Mouse (Mus musculus) forebrain, postnatal 0 days (tissue): ENCODE data around the gene Impg1. TPM values are rescaled to one million over a fixed set of nuclear protein-coding genes. Genes with fewer than 3 reads are reported as not detected.
A peak's percentile ranks its signal among the peaks of the same experiment; 100 is the strongest.

Experiments used
- ATAC-seq: fragments of 200-750 bp; cut with Nextera tagmentation; 2 replicates; pipeline ENCODE4 v1.8.0; 2017; ENCODE audit warnings: mild to moderate bottlenecking, moderate library complexity
- DNase-seq: peaks from one replicate; pipeline ENCODE4 v3.0.0-alpha.2; 2015
- H3K27ac ChIP-seq: fragments of 300-500 bp; sonication (generic); 2 replicates; pipeline ENCODE4 v1.5.1; 2014; ENCODE audit warnings: low read depth, mild to moderate bottlenecking, antibody characterized with exemption, low read length, moderate library complexity, mixed read lengths
- H3K27me3 ChIP-seq: fragments of 300-500 bp; sonication (generic); 2 replicates; pipeline ENCODE4 v1.6.1; 2014; ENCODE audit warnings: mild to moderate bottlenecking, low read length, mixed read lengths; ENCODE audit not compliant: insufficient read depth
- H3K36me3 ChIP-seq: fragments of 300-500 bp; sonication (generic); 2 replicates; pipeline ENCODE4 v1.6.1; 2014; ENCODE audit warnings: mild to moderate bottlenecking, moderate library complexity; ENCODE audit not compliant: insufficient read depth
- H3K4me1 ChIP-seq: fragments of 300-500 bp; sonication (generic); 2 replicates; pipeline ENCODE4 v1.6.1; 2014; ENCODE audit warnings: antibody characterized with exemption; ENCODE audit not compliant: insufficient read depth
- H3K4me2 ChIP-seq: fragments of 300-500 bp; sonication (generic); 2 replicates; pipeline ENCODE4 v1.6.1; 2014; ENCODE audit warnings: low read depth, mild to moderate bottlenecking, moderate library complexity
- H3K4me3 ChIP-seq: fragments of 300-500 bp; sonication (generic); 2 replicates; pipeline ENCODE4 v1.5.1; 2014; ENCODE audit warnings: low read depth, low read length, mixed read lengths
- H3K9ac ChIP-seq: fragments of 300-500 bp; sonication (generic); 2 replicates; pipeline ENCODE4 v1.6.1; 2014; ENCODE audit warnings: mild to moderate bottlenecking
- H3K9me3 ChIP-seq: fragments of 300-500 bp; sonication (generic); 2 replicates; pipeline ENCODE4 v1.6.1; 2016; ENCODE audit warnings: low read length
- CTCF ChIP-seq: sonication (generic); IDR thresholded peaks from 2 replicates; pipeline ENCODE4 v1.5.1; 2016; ENCODE audit warnings: antibody characterized with exemption, control low read depth, low read depth
- WGBS: fragments of 180-500 bp; shearing (Covaris S2); extraction: QIAGEN DNeasy Blood & Tissue Kit; methylation state at CpG from one replicate; pipeline ENCODE4 v1.1.7; 2014; 5-methylcytosine and 5-hydroxymethylcytosine counted together
- polyA plus RNA-seq: library from polyadenylated mRNA; unstranded; fragments of >200 nt; fragmentation: Nextera tagmentation; extraction: Ambion mirVana; gene quantifications from 2 replicates; pipeline ENCODE4 v1.2.1, GENCODE M21; 2015
- total RNA-seq: library from RNA; depleted of rRNA; stranded (reverse); fragments of >200 nt; gene quantifications from 2 replicates; pipeline ENCODE4 v1.2.3, GENCODE M21; 2014

Gene Impg1
- total and polyA plus RNA-seq, 2 experiments from 2014 or later = not detected

- 83% methylated on average over 1 of the region's 1 CpGs for WGBS
- ATAC-seq = no peak
Measured at GRCm38 (mm10) chr9:80374100-80374499, 91.2 kb downstream of the Impg1 start.

DNA sequence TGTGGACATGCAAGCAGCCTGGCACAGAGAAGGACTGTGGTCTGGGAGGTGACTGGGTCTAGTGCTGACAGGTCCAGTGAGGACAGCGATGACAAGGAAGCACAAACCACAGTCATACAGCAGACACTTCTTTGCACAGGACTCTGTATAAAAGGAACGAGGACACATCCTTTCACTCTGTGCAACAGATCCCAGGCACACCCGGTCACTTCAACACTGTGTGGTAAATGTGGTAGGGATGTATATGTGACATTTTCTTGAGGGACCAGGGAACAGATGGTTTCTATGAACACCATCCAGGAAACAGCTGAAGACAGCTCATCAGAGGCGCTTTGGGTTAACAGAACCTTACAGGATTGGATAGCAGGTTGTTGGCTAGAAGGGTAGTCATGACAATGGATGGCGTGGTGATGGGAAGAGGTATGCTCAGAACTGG, 92.0 kb downstream of the Impg1 start:
- DNase-seq = peak; percentile 19
- Histone ChIP-seq H3K9ac (no peak overlapping the region), H3K4me1 (no peaks in the 10 kb centered on the region), H3K27ac (no peak overlapping the region), H3K27me3 (no peaks in the 10 kb centered on the region), H3K9me3 (no peaks in the 10 kb centered on the region), H3K4me2 (no peak overlapping the region), H3K4me3 (no peak overlapping the region), H3K36me3 (no peaks in the 10 kb centered on the region)
- ATAC-seq = peak; percentile 89
- WGBS = 86% methylated on average over 5 of the region's 5 CpGs
- no peak for TF ChIP-seq CTCF

More at GRCm38 (mm10) chr9:80374100-80374499, 91.2 kb downstream of the Impg1 start:
- Histone ChIP-seq H3K4me2 (no peak overlapping the region), H3K4me1 (no peaks in the 10 kb centered on the region), H3K27ac (no peak overlapping the region), H3K27me3 (no peaks in the 10 kb centered on the region), H3K9me3 (no peaks in the 10 kb centered on the region), H3K4me3 (no peak overlapping the region), H3K9ac (no peak overlapping the region), H3K36me3 (no peaks in the 10 kb centered on the region)
- no peak for DNase-seq
- no peak for TF ChIP-seq CTCF

DNA sequence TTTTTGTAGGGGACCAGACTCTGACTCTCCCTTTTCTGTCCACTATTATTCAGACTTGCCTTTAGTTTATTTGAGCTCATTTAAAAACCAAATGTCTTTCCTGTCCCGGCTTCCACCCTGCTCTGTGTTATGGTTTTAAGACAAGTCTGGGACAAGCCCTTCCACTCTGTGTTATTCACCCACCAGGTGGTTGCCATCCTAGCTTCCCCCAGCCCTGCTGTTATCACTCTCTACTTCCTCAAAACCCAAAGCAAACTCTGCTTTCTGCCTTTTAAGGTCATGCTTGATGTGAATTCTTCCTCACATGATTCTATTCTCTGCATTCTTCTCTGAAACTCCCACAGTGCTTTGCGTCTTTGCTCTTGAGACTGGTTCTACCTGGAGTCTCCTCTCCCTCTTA, 96.6 kb downstream of the Impg1 start:
- DNase-seq (no peak), ATAC-seq (no peak)
- H3K36me3 ChIP-seq = no peaks in the 10 kb centered on the region
- no peak overlapping the region for H3K9ac ChIP-seq
- H3K4me3 ChIP-seq = no peak overlapping the region
- no peak overlapping the region for H3K27ac ChIP-seq
- 81% methylated on average over 2 of the region's 2 CpGs for WGBS
- no peaks in the 10 kb centered on the region for H3K27me3 ChIP-seq
- no peak overlapping the region for H3K4me2 ChIP-seq
- H3K4me1 ChIP-seq = no peaks in the 10 kb centered on the region
- H3K9me3 ChIP-seq = no peaks in the 10 kb centered on the region
- no peak for TF ChIP-seq CTCF

- Histone ChIP-seq H3K36me3 (no peaks in the 10 kb centered on the region), H3K9me3 (no peaks in the 10 kb centered on the region), H3K4me3 (no peak overlapping the region), H3K27ac (no peak overlapping the region), H3K27me3 (no peaks in the 10 kb centered on the region), H3K9ac (no peak overlapping the region), H3K4me2 (no peak overlapping the region), H3K4me1 (no peaks in the 10 kb centered on the region)
- no peak for DNase-seq
- WGBS = 86% methylated on average over 2 of the region's 2 CpGs
- no peak for TF ChIP-seq CTCF
- no peak for ATAC-seq
Measured at GRCm38 (mm10) chr9:80367520-80368204, 97.6 kb downstream of the Impg1 start.

DNA sequence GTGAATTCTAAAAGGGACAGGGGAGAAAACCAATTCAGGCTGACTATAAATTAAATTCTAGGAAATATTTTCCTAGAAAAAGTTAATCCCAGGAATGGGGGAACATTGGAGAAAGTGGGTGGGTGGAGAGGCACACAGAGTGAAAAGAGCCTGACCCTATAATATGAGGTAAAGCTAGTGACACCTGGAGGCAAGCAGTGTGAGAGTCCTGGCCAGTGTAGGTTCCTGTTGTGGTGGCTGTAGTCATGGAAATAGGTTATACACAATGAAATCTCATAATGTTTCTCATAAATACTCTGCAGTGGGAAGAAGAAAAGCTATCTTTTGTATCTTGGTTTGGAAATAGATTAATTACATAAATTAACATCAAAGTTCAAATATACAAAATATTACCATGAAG, 105.2 kb downstream of the Impg1 start:
- no peak overlapping the region for H3K27ac ChIP-seq
- no peaks in the 10 kb centered on the region for H3K4me1 ChIP-seq
- no peaks in the 10 kb centered on the region for H3K27me3 ChIP-seq
- no peak overlapping the region for H3K4me3 ChIP-seq
- H3K9me3 ChIP-seq = no peaks in the 10 kb centered on the region
- no peak overlapping the region for H3K9ac ChIP-seq
- ATAC-seq (no peak), DNase-seq (no peak)
- no peaks in the 10 kb centered on the region for H3K36me3 ChIP-seq
- no peak overlapping the region for H3K4me2 ChIP-seq
- no peak for TF ChIP-seq CTCF

DNA sequence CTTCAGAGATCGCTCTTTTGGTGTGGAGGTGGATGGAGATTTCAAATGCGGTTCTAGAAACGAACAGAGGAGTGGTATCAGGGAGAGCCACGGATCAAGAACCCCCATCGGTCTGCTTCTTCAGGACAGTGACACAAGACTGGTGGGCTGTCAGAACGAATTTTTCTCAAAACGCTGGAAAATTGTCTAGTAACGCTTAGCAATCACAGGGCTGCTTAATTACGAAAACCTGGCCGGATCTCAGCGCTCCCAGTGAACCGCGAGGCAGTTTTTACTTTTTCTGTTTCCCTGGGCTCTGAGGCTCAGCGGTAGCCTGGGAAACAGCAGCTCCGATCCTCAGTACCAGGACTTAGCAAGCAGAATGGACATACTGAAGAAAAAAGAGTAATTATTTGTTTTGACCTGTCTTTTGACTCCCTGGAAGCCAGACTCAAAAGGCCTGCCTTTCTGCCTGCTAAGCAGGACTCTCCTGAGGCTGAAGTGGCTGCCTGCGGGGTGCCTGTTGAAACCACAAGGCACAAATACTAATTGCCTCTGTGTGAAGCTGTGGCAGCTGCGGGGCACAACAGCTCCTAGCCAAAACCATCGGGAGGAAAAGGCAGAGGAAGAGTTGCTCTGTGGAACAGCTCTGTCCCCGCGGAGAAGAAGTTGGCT, 113.5 kb downstream of the Impg1 start:
- no peaks in the 10 kb centered on the region for H3K36me3 ChIP-seq
- H3K9me3 ChIP-seq = no peaks in the 10 kb centered on the region
- H3K4me2 ChIP-seq = peak overlapping the region; percentile 41
- ATAC-seq = peak; percentile 82
- H3K9ac ChIP-seq = no peak overlapping the region
- DNase-seq = peak; percentile 41
- H3K4me3 ChIP-seq = peak overlapping the region; percentile 21
- H3K27me3 ChIP-seq = no peaks in the 10 kb centered on the region
- no peak overlapping the region for H3K27ac ChIP-seq
- H3K4me1 ChIP-seq = no peaks in the 10 kb centered on the region
- WGBS = 10% methylated on average over 20 of the region's 20 CpGs
- TF ChIP-seq CTCF = no peak

GRCm38 (mm10) chr9:80351295-80351677, 114.0 kb downstream of the Impg1 start:
- H3K4me1 ChIP-seq = no peaks in the 10 kb centered on the region
- no peaks in the 10 kb centered on the region for H3K36me3 ChIP-seq
- H3K4me2 ChIP-seq = peak overlapping the region; percentile 41
- WGBS = 27% methylated on average over 7 of the region's 7 CpGs
- H3K9ac ChIP-seq = no peak overlapping the region
- DNase-seq = no peak
- H3K27ac ChIP-seq = no peak overlapping the region
- no peaks in the 10 kb centered on the region for H3K9me3 ChIP-seq
- no peak for ATAC-seq
- no peak for TF ChIP-seq CTCF
- peak overlapping the region; percentile 21 for H3K4me3 ChIP-seq
- H3K27me3 ChIP-seq = no peaks in the 10 kb centered on the region
